Mouse (Mus musculus): ENCODE results near the gene BC024978. TPM values are rescaled to one million over a fixed set of nuclear protein-coding genes. Genes with fewer than 3 reads are reported as not detected.
"Not testable (repeated sequence)": the region's sequence is repeated elsewhere in the genome, so short reads cannot be mapped to it uniquely, and the experiment has no call there.

The BC024978 gene
- polyA plus RNA-seq, 1 experiment from 2014 or later: 3.2 TPM

GRCm38 (mm10) chr7:27237527-27237926 lies 41.9 kb downstream of the BC024978 start:
- WGBS: 82% methylated on average over 2 of the region's 2 CpGs
- H3K36me3 ChIP-seq (ENCODE audit: control insufficient read depth, insufficient read depth, low read length): 0 out of 2 replicates have a peak, but pooled peaks cover 7% of the 10 kb centered on the region
- no peaks in the 10 kb centered on the region for H3K27me3 ChIP-seq (ENCODE audit: control insufficient read depth, insufficient read depth, low read length)
- ATAC-seq (ENCODE audit: insufficient read depth, low FRiP score): no peak
- H3K4me1 ChIP-seq (ENCODE audit: control insufficient read depth, insufficient read depth, low read length): peaks cover 8% of the 10 kb centered on the region
- no peak overlapping the region for H3K27ac ChIP-seq (ENCODE audit: low read length)
- H3K4me3 ChIP-seq (replicated peaks; ENCODE audit: low read length): no peak overlapping the region
- H3K4me2 ChIP-seq (ENCODE audit: low read depth, low read length): no peak overlapping the region
- H3K9ac ChIP-seq (ENCODE audit: low read length): no peak overlapping the region
- no peaks in the 10 kb centered on the region for H3K9me3 ChIP-seq (replicated peaks; ENCODE audit: control insufficient read depth, low read length)

DNA sequence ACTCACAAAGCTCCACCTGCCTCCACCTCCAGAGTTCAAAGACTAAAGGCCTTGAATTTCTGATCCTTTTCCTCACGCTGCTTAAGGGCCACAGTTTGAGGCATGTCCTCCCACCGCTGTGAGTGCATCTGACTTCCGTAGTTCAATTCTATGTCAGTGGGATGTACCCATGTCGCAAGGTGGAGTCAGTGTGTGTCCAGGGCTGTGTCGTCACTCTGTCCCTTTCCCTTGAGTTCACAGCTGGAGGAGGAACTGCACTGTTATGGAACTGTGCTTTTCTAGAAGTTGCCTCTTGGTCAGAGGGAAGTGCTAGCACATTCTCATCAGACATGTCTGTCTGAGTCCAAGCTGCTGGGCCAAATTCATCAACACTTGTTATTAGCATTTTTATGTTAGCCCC lies 43.0 kb downstream of the BC024978 start:
- WGBS: 91% methylated on average over 5 of the region's 5 CpGs

GRCm38 (mm10) chr7:27243211-27243610 lies 47.6 kb downstream of the BC024978 start:
- Histone ChIP-seq H3K36me3 (ENCODE audit: control insufficient read depth, insufficient read depth, low read length) (peaks cover 21% of the 10 kb centered on the region; the same call in 1 of the 2 replicates), H3K27ac (ENCODE audit: low read length) (no peak overlapping the region), H3K9me3 (replicated peaks; ENCODE audit: control insufficient read depth, low read length) (no peaks in the 10 kb centered on the region), H3K27me3 (ENCODE audit: control insufficient read depth, insufficient read depth, low read length) (no peaks in the 10 kb centered on the region), H3K4me3 (replicated peaks; ENCODE audit: low read length) (no peak overlapping the region), H3K9ac (ENCODE audit: low read length) (no peak overlapping the region), H3K4me1 (ENCODE audit: control insufficient read depth, insufficient read depth, low read length) (no peaks in the 10 kb centered on the region), H3K4me2 (ENCODE audit: low read depth, low read length) (no peak overlapping the region)
- ATAC-seq (ENCODE audit: insufficient read depth, low FRiP score): no peak
- WGBS: 48% methylated on average over 8 of the region's 8 CpGs

More for the DNA sequence above, 43.0 kb downstream of the BC024978 start:
- no peak overlapping the region for H3K4me2 ChIP-seq (ENCODE audit: low read depth, low read length)
- H3K4me1 ChIP-seq (ENCODE audit: control insufficient read depth, insufficient read depth, low read length): peaks cover 5% of the 10 kb centered on the region
- H3K9me3 ChIP-seq (replicated peaks; ENCODE audit: control insufficient read depth, low read length): no peaks in the 10 kb centered on the region
- ATAC-seq (ENCODE audit: insufficient read depth, low FRiP score): no peak
- no peaks in the 10 kb centered on the region for H3K27me3 ChIP-seq (ENCODE audit: control insufficient read depth, insufficient read depth, low read length)
- H3K36me3 ChIP-seq (ENCODE audit: control insufficient read depth, insufficient read depth, low read length): peaks cover 8% of the 10 kb centered on the region; the same call in 1 of the 2 replicates
- no peak overlapping the region for H3K4me3 ChIP-seq (replicated peaks; ENCODE audit: low read length)
- no peak overlapping the region for H3K27ac ChIP-seq (ENCODE audit: low read length)
- H3K9ac ChIP-seq (ENCODE audit: low read length): no peak overlapping the region

DNA sequence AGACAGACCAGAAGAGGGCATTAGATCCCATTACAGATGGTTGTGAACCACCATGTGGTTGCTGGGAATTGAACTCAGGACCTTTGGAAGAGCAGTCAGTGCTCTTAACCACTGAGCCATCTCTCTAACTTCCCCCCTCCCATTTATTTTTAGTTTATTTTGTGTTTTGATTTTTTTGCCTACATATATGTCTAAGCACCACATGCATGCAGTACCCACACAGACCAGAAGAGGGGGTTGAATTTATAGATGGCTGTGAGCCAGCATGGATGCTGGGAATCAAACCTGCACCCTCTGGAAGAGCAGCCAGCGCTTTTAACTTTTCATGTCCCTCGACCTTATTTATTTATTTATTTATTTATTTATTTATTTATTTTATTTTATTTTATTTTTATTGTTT lies 48.5 kb downstream of the BC024978 start:
- 89% methylated on average over 2 of the region's 2 CpGs for WGBS

GRCm38 (mm10) chr7:27249146-27249545 lies 53.6 kb downstream of the BC024978 start:
- H3K9ac ChIP-seq (ENCODE audit: low read length): no peak overlapping the region
- H3K4me2 ChIP-seq (ENCODE audit: low read depth, low read length): no peak overlapping the region
- H3K4me3 ChIP-seq (replicated peaks; ENCODE audit: low read length): no peak overlapping the region
- 88% methylated on average over 2 of the region's 2 CpGs for WGBS
- H3K27me3 ChIP-seq (ENCODE audit: control insufficient read depth, insufficient read depth, low read length): no peaks in the 10 kb centered on the region
- H3K9me3 ChIP-seq (replicated peaks; ENCODE audit: control insufficient read depth, low read length): no peaks in the 10 kb centered on the region
- ATAC-seq (ENCODE audit: insufficient read depth, low FRiP score): no peak
- H3K4me1 ChIP-seq (ENCODE audit: control insufficient read depth, insufficient read depth, low read length): no peaks in the 10 kb centered on the region
- H3K36me3 ChIP-seq (ENCODE audit: control insufficient read depth, insufficient read depth, low read length): 0 out of 2 replicates have a peak, but pooled peaks cover 14% of the 10 kb centered on the region
- H3K27ac ChIP-seq (ENCODE audit: low read length): no peak overlapping the region

More for the DNA sequence above, 48.5 kb downstream of the BC024978 start:
- peaks cover 21% of the 10 kb centered on the region; the same call in 1 of the 2 replicates for H3K36me3 ChIP-seq (ENCODE audit: control insufficient read depth, insufficient read depth, low read length)
- not testable (repeated sequence) for ATAC-seq (ENCODE audit: insufficient read depth, low FRiP score); H3K27ac ChIP-seq (ENCODE audit: low read length); H3K4me2 ChIP-seq (ENCODE audit: low read depth, low read length); H3K4me1 ChIP-seq (ENCODE audit: control insufficient read depth, insufficient read depth, low read length); H3K4me3 ChIP-seq (replicated peaks; ENCODE audit: low read length); H3K9ac ChIP-seq (ENCODE audit: low read length); H3K9me3 ChIP-seq (replicated peaks; ENCODE audit: control insufficient read depth, low read length); H3K27me3 ChIP-seq (ENCODE audit: control insufficient read depth, insufficient read depth, low read length)

DNA sequence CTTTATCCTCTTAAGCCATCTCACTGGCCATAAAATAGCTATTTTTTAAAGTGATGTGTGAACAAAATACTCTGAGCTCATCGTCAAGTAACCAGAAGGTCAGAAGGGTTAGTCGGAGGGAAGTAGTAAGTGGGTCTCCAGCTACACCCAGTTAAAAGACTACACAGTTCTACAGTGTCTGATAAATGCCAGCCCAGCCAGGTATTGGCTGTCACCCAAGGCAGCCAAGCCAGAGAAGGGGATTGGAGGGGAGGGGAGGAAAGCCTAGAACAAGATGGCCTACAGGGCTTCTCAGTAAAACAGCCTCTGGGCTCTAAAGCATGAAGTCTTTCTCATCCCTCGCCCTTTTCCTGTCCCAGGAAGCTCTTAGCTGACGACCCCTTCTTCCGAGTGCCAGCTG lies 54.3 kb downstream of the BC024978 start:
- Histone ChIP-seq H3K4me3 (replicated peaks; ENCODE audit: low read length) (no peak overlapping the region), H3K4me1 (ENCODE audit: control insufficient read depth, insufficient read depth, low read length) (no peaks in the 10 kb centered on the region), H3K9me3 (replicated peaks; ENCODE audit: control insufficient read depth, low read length) (no peaks in the 10 kb centered on the region), H3K4me2 (ENCODE audit: low read depth, low read length) (no peak overlapping the region), H3K9ac (ENCODE audit: low read length) (no peak overlapping the region), H3K36me3 (ENCODE audit: control insufficient read depth, insufficient read depth, low read length) (0 out of 2 replicates have a peak, but pooled peaks cover 14% of the 10 kb centered on the region), H3K27me3 (ENCODE audit: control insufficient read depth, insufficient read depth, low read length) (no peaks in the 10 kb centered on the region), H3K27ac (ENCODE audit: low read length) (no peak overlapping the region)
- 81% methylated on average over 5 of the region's 5 CpGs for WGBS
- ATAC-seq (ENCODE audit: insufficient read depth, low FRiP score): no peak

GRCm38 (mm10) chr7:27251946-27252345 lies 56.4 kb downstream of the BC024978 start:
- 63% methylated on average over 6 of the region's 6 CpGs for WGBS
- peaks cover 4% of the 10 kb centered on the region; the same call in 1 of the 2 replicates for H3K4me1 ChIP-seq (ENCODE audit: control insufficient read depth, insufficient read depth, low read length)
- H3K36me3 ChIP-seq (ENCODE audit: control insufficient read depth, insufficient read depth, low read length): 0 out of 2 replicates have a peak, but pooled peaks cover 5% of the 10 kb centered on the region
- no peaks in the 10 kb centered on the region for H3K9me3 ChIP-seq (replicated peaks; ENCODE audit: control insufficient read depth, low read length)
- no peak overlapping the region for H3K4me2 ChIP-seq (ENCODE audit: low read depth, low read length)
- ATAC-seq (ENCODE audit: insufficient read depth, low FRiP score): peak; percentile 89
- H3K27ac ChIP-seq (ENCODE audit: low read length): peak overlapping the region; percentile 62
- no peaks in the 10 kb centered on the region for H3K27me3 ChIP-seq (ENCODE audit: control insufficient read depth, insufficient read depth, low read length)
- H3K9ac ChIP-seq (ENCODE audit: low read length): no peak overlapping the region
- no peak overlapping the region for H3K4me3 ChIP-seq (replicated peaks; ENCODE audit: low read length)

- no peak overlapping the region for H3K4me3 ChIP-seq (replicated peaks; ENCODE audit: low read length)
- 67% methylated on average over 3 of the region's 3 CpGs for WGBS
- no peak overlapping the region for H3K27ac ChIP-seq (ENCODE audit: low read length)
- peaks cover 23% of the 10 kb centered on the region for H3K4me1 ChIP-seq (ENCODE audit: control insufficient read depth, insufficient read depth, low read length)
- no peak for ATAC-seq (ENCODE audit: insufficient read depth, low FRiP score)
- no peaks in the 10 kb centered on the region for H3K27me3 ChIP-seq (ENCODE audit: control insufficient read depth, insufficient read depth, low read length)
- H3K9me3 ChIP-seq (replicated peaks; ENCODE audit: control insufficient read depth, low read length): no peaks in the 10 kb centered on the region
- H3K36me3 ChIP-seq (ENCODE audit: control insufficient read depth, insufficient read depth, low read length): no peaks in the 10 kb centered on the region
- no peak overlapping the region; the same call in 1 of the 2 replicates for H3K9ac ChIP-seq (ENCODE audit: low read length)
- no peak overlapping the region for H3K4me2 ChIP-seq (ENCODE audit: low read depth, low read length)
Measured at GRCm38 (mm10) chr7:27255721-27256120, 60.1 kb downstream of the BC024978 start.

DNA sequence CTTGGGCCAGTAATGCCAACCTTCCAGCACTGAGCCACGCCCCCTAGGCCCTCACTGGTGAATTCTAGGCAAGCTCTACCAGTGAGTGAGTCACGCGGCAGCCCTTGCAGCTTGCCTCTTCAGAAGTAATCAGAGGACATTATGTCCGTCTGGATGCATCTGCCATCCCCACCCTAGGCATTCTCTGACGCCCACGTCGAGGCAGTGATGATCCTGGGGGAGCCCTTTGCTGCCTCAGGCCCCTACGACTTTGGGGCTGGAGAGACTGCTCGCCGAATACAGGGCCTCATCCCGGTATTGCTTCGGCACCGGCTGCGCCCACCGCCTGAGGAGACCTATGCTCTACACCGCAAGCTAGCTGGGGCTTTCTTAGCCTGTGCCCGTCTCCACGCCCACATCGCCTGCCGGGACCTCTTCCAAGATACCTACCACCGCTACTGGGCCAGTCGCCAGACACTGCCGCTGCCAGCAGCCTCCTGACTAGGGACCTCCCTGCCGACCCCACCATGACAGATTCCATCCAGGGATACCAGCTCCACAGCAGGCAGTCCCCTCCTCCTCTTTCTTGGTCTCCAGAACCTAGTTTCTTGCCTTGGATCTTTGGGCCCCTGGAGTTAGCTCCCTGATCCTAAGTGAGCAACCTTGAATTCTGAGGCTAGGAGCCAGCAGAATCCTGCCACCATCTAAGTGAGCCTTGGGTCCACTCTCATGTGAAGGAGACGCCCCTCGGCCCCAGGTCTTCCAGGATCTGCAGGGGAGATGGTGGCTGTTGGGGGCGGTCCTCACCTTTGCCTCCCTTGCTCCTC lies 61.7 kb downstream of the BC024978 start:
- Histone ChIP-seq H3K27me3 (ENCODE audit: control insufficient read depth, insufficient read depth, low read length) (no peaks in the 10 kb centered on the region), H3K27ac (ENCODE audit: low read length) (peak overlapping the region; percentile 83), H3K4me1 (ENCODE audit: control insufficient read depth, insufficient read depth, low read length) (peaks cover 23% of the 10 kb centered on the region), H3K9ac (ENCODE audit: low read length) (peak overlapping the region; percentile 68; the same call in 1 of the 2 replicates), H3K36me3 (ENCODE audit: control insufficient read depth, insufficient read depth, low read length) (peaks cover 2% of the 10 kb centered on the region; the same call in 1 of the 2 replicates), H3K4me2 (ENCODE audit: low read depth, low read length) (peak overlapping the region; percentile 67), H3K9me3 (replicated peaks; ENCODE audit: control insufficient read depth, low read length) (no peaks in the 10 kb centered on the region), H3K4me3 (replicated peaks; ENCODE audit: low read length) (no peak overlapping the region; the same call in 1 of the 2 replicates)
- no peak; the same call in 1 of the 2 replicates for ATAC-seq (ENCODE audit: insufficient read depth, low FRiP score)
- 32% methylated on average over 27 of the region's 27 CpGs for WGBS

Data from stomach, embryonic 16.5 days (tissue).